ENCODE assay signal across 33 mouse cellular contexts in genomic region chr16:44994206-44994953, GRCm38 (mm10). TPM values are rescaled to one million over a fixed set of nuclear protein-coding genes. Genes with fewer than 3 reads are reported as not detected.
"Had no signal": no experiment of that assay in that cellular context is flagged by ENCODE, and none has a peak within 500 bp of the region (broad histone marks: within the 10 kb centered on the region; RNA-seq: fewer than 3 reads in every experiment).

No protein-coding gene starts in this region.

- DNase-seq: gastrocnemius, postnatal 14 days; gastrocnemius, postnatal 36 days; heart, adult 11 months; heart, adult 2 months; heart, postnatal 10 days; heart, postnatal 4 days; kidney, adult 18-20 months; kidney, adult 8-10 months; kidney, postnatal 10 days; kidney, postnatal 25 days; kidney, postnatal 4 days; liver; liver, embryonic 13.5 days had no signal

- H3K4me1 ChIP-seq: heart, embryonic 10.5 days; heart, embryonic 12.5 days; hindbrain, embryonic 10.5 days; hindbrain, embryonic 12.5 days; intestine, embryonic 15.5 days; limb, embryonic 10.5 days; limb, embryonic 12.5 days; liver, embryonic 13.5 days had no signal

- H3K36me3 ChIP-seq: heart, embryonic 10.5 days; heart, embryonic 12.5 days; hindbrain, embryonic 10.5 days; hindbrain, embryonic 12.5 days; intestine, embryonic 15.5 days; limb, embryonic 10.5 days; limb, embryonic 12.5 days; liver, embryonic 13.5 days had no signal

- H3K9me3 ChIP-seq: heart, embryonic 10.5 days; heart, embryonic 12.5 days; hindbrain, embryonic 10.5 days; hindbrain, embryonic 12.5 days; intestine, embryonic 15.5 days; limb, embryonic 10.5 days; limb, embryonic 12.5 days; liver, embryonic 13.5 days had no signal

- H3K27ac ChIP-seq: heart, adult 2 months; heart, embryonic 10.5 days; hindbrain, embryonic 10.5 days; hindbrain, embryonic 12.5 days; hindbrain, embryonic 14.5 days; intestine, embryonic 15.5 days; layer of hippocampus, adult 2 months; left cerebral cortex, adult 2 months; limb, embryonic 10.5 days; limb, embryonic 12.5 days; liver, embryonic 13.5 days had no signal

- H3K4me3 ChIP-seq: heart, adult 2 months; heart, embryonic 10.5 days; heart, embryonic 12.5 days; hindbrain, embryonic 10.5 days; hindbrain, embryonic 12.5 days; intestine, embryonic 15.5 days; layer of hippocampus, adult 2 months; left cerebral cortex, adult 2 months; limb, embryonic 10.5 days; limb, embryonic 12.5 days; liver, embryonic 13.5 days had no signal

- H3K27me3 ChIP-seq: heart, embryonic 12.5 days; hindbrain, embryonic 12.5 days; intestine, embryonic 15.5 days; limb, embryonic 12.5 days; liver, embryonic 13.5 days had no signal

- H3K4me2 ChIP-seq: heart, embryonic 12.5 days; hindbrain, embryonic 12.5 days; hindbrain, embryonic 14.5 days; intestine, embryonic 15.5 days; limb, embryonic 12.5 days; liver, embryonic 11.5 days; liver, embryonic 13.5 days had no signal

- H3K9ac ChIP-seq: heart, embryonic 12.5 days; hindbrain, embryonic 12.5 days; hindbrain, embryonic 14.5 days; intestine, embryonic 15.5 days; limb, embryonic 12.5 days; liver, embryonic 13.5 days had no signal

RNA-seq across cellular contexts. Expression of gene Cd200r3, which starts 50.9 kb away (rescaled TPM):
- total RNA-seq: gastrocnemius, adult 18-20 months; gastrocnemius, adult 8-10 months; gastrocnemius, postnatal 36 days; heart, adult 2 months; heart, postnatal 10 days; heart, postnatal 25 days; layer of hippocampus, adult 2 months; layer of hippocampus, postnatal 10 days; layer of hippocampus, postnatal 25 days; left cerebral cortex, adult 2 months; left cerebral cortex, postnatal 10 days; left cerebral cortex, postnatal 25 days had no signal
- polyA plus RNA-seq: gonadal fat pad, adult 2 months; heart, adult 2 months; hindbrain, embryonic 10.5 days; hindbrain, embryonic 12.5 days; hindbrain, embryonic 14.5 days; kidney, embryonic 14.5 days; limb, embryonic 10.5 days; limb, embryonic 12.5 days had no signal
